Mouse (Mus musculus) hindbrain, postnatal 0 days (tissue): ENCODE results near the gene Armcx1. TPM values are rescaled to one million over a fixed set of nuclear protein-coding genes. Genes with fewer than 3 reads are reported as not detected.
A peak's percentile ranks its signal among the peaks of the same experiment; 100 is the strongest.

Experiments
- ATAC-seq: fragments of 200-750 bp; cut with Nextera tagmentation; 2 replicates; pipeline ENCODE4 v1.8.0; 2017; ENCODE audit warnings: mild to moderate bottlenecking, moderate TSS enrichment, moderate library complexity
- DNase-seq: peaks from one replicate; pipeline ENCODE4 v3.0.0-alpha.2; 2015; ENCODE audit warnings: low spot score
- H3K27ac ChIP-seq: fragments of 300-500 bp; sonication (generic); 2 replicates; pipeline ENCODE4 v1.5.1; 2014; ENCODE audit warnings: mild to moderate bottlenecking
- H3K27me3 ChIP-seq: fragments of 300-500 bp; sonication (generic); 2 replicates; pipeline ENCODE4 v1.6.1; 2014; ENCODE audit warnings: low read length, mixed read lengths; ENCODE audit not compliant: insufficient read depth
- H3K36me3 ChIP-seq: fragments of 300-500 bp; sonication (generic); 2 replicates; pipeline ENCODE4 v1.6.1; 2014; ENCODE audit warnings: low read length, mixed read lengths; ENCODE audit not compliant: insufficient read depth
- H3K4me1 ChIP-seq: fragments of 300-500 bp; sonication (generic); 2 replicates; pipeline ENCODE4 v1.6.1; 2014; ENCODE audit warnings: antibody characterized with exemption, low read length, mixed read lengths; ENCODE audit not compliant: insufficient read depth
- H3K4me2 ChIP-seq: fragments of 300-500 bp; sonication (generic); 2 replicates; pipeline ENCODE4 v1.6.1; 2014; ENCODE audit warnings: low read depth, mild to moderate bottlenecking, low read length, moderate library complexity, mixed read lengths
- H3K4me3 ChIP-seq: fragments of 300-500 bp; sonication (generic); 2 replicates; pipeline ENCODE4 v1.5.1; 2014; ENCODE audit warnings: low read length
- H3K9ac ChIP-seq: fragments of 300-500 bp; sonication (generic); replicated peaks from 2 replicates; pipeline ENCODE4 v1.6.1; 2014; ENCODE audit warnings: mild to moderate bottlenecking, low read length, moderate library complexity, mixed read lengths
- H3K9me3 ChIP-seq: fragments of 300-500 bp; sonication (generic); 2 replicates; pipeline ENCODE4 v1.6.1; 2016; ENCODE audit warnings: low read length, mixed read lengths
- CTCF ChIP-seq: IDR thresholded peaks from 2 replicates; pipeline ENCODE4 v1.5.1; 2016; ENCODE audit warnings: antibody characterized with exemption, control low read depth, low read depth
- WGBS: fragments of 180-500 bp; shearing (Covaris S2); extraction: QIAGEN DNeasy Blood & Tissue Kit; methylation state at CpG from one replicate; pipeline ENCODE4 v1.1.7; 2014; 5-methylcytosine and 5-hydroxymethylcytosine counted together
- polyA plus RNA-seq: library from polyadenylated mRNA; unstranded; fragments of >200 nt; fragmentation: Nextera tagmentation; extraction: Ambion mirVana; gene quantifications from 2 replicates; pipeline ENCODE4 v1.2.1, GENCODE M21; 2015
- total RNA-seq: library from RNA; depleted of rRNA; stranded (reverse); fragments of >200 nt; gene quantifications from 2 replicates; pipeline ENCODE4 v1.2.3, GENCODE M21; 2014

Gene Armcx1
- total and polyA plus RNA-seq, 2 experiments from 2014 or later: 29.9 to 67.1 TPM

GRCm38 (mm10) chrX:134739160-134739559 lies 21.4 kb downstream of the Armcx1 start:
- WGBS: 64% methylated on average over 4 of the region's 4 CpGs
- ATAC-seq (no peak), DNase-seq (no peak)
- no peak overlapping the region for H3K4me3 ChIP-seq
- H3K4me2 ChIP-seq: no peak overlapping the region
- no peaks in the 10 kb centered on the region for H3K36me3 ChIP-seq
- TF ChIP-seq CTCF: no peak
- no peak overlapping the region for H3K27ac ChIP-seq
- no peaks in the 10 kb centered on the region for H3K4me1 ChIP-seq
- H3K27me3 ChIP-seq: no peaks in the 10 kb centered on the region
- no peaks in the 10 kb centered on the region for H3K9me3 ChIP-seq
- H3K9ac ChIP-seq: no peak overlapping the region

- H3K36me3 ChIP-seq: no peaks in the 10 kb centered on the region
- H3K4me1 ChIP-seq: no peaks in the 10 kb centered on the region
- no peak overlapping the region for H3K27ac ChIP-seq
- H3K27me3 ChIP-seq: no peaks in the 10 kb centered on the region
- no peak for DNase-seq
- ATAC-seq: no peak
- TF ChIP-seq CTCF: no peak
- H3K9ac ChIP-seq: no peak overlapping the region
- H3K4me3 ChIP-seq: no peak overlapping the region
- H3K9me3 ChIP-seq: no peaks in the 10 kb centered on the region
- no peak overlapping the region for H3K4me2 ChIP-seq
- 71% methylated on average over 5 of the region's 5 CpGs for WGBS
Observed at GRCm38 (mm10) chrX:134741862-134742261, 24.1 kb downstream of the Armcx1 start.

DNA sequence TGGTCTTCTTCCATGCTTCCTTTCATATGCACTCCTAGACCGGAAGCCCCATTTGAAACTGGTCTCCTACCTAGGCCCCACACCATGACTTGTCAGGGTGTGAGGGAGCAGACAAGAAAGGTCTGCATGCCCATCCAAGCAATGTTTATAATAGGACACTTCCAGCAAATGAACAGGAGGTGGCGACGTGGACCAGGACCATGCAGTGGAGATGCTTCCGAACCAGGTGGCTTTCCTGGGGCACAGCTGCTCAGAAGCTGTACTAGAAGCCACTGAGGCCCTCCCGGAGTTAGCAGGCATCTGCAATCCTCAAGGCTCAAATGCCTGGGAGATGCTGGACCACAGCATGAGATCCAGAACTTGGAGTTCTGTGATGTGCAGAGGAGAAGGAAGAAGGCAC lies 28.7 kb downstream of the Armcx1 start:
- 37% methylated on average over 5 of the region's 5 CpGs for WGBS

GRCm38 (mm10) chrX:134750764-134751592 lies 33.2 kb downstream of the Armcx1 start, which contains the start of gene Armcx6:
Armcx6 (minus strand) TSS chrX:134751417.
- H3K27me3 ChIP-seq: no peaks in the 10 kb centered on the region
- H3K9me3 ChIP-seq: no peaks in the 10 kb centered on the region
- no peaks in the 10 kb centered on the region for H3K36me3 ChIP-seq
- H3K4me3 ChIP-seq: peak within 1 kb of the TSS; percentile 50
- peak within 1 kb of the TSS; percentile 62 for H3K4me2 ChIP-seq
- ATAC-seq (peak; percentile 94), DNase-seq (peak; percentile 87)
- H3K9ac ChIP-seq: peak within 1 kb of the TSS; percentile 59
- H3K27ac ChIP-seq: peak within 1 kb of the TSS; percentile 76
- peak; percentile 39 for TF ChIP-seq CTCF
- WGBS: 29% methylated on average over 36 of the region's 36 CpGs
- H3K4me1 ChIP-seq: no peaks in the 10 kb centered on the region; the same call in 1 of the 2 replicates

More for the DNA sequence above, 28.7 kb downstream of the Armcx1 start:
- peak; percentile 81 for TF ChIP-seq CTCF
- Histone ChIP-seq H3K27me3 (no peaks in the 10 kb centered on the region), H3K4me1 (no peaks in the 10 kb centered on the region; the same call in 1 of the 2 replicates), H3K36me3 (no peaks in the 10 kb centered on the region), H3K4me3 (no peak overlapping the region), H3K27ac (no peak overlapping the region), H3K9me3 (no peaks in the 10 kb centered on the region), H3K9ac (no peak overlapping the region), H3K4me2 (no peak overlapping the region)
- ATAC-seq (peak; percentile 70), DNase-seq (peak; percentile 71)

DNA sequence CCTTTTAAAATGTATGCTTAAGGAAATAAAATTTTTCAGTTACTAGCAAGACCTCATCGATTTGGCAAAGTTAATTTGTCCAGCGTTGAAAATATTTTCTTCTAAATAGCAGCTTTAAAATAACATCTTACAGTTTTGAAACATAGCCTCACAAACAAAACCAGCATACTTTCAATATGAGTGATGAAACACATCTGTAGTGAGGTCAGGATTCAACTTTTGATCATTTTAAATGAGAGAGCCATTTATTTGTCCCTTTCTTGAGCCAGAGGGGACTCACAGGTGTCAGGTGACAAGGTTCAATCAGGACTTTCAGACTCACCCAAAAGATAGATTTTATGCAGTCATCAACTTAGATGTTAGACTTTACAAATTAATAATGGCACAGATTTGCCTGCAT lies 34.1 kb downstream of the Armcx1 start:
- Histone ChIP-seq H3K4me1 (no peaks in the 10 kb centered on the region; the same call in 1 of the 2 replicates), H3K9me3 (no peaks in the 10 kb centered on the region), H3K4me3 (no peak overlapping the region), H3K27ac (no peak overlapping the region), H3K27me3 (no peaks in the 10 kb centered on the region), H3K9ac (no peak overlapping the region), H3K36me3 (no peaks in the 10 kb centered on the region), H3K4me2 (no peak overlapping the region)
- 63% methylated on average over 2 of the region's 2 CpGs for WGBS
- no peak for TF ChIP-seq CTCF
- no peak for ATAC-seq
- DNase-seq: no peak

- Histone ChIP-seq H3K27me3 (no peaks in the 10 kb centered on the region), H3K36me3 (no peaks in the 10 kb centered on the region), H3K4me3 (no peak overlapping the region), H3K4me1 (no peaks in the 10 kb centered on the region; the same call in 1 of the 2 replicates), H3K9ac (no peak overlapping the region), H3K27ac (no peak overlapping the region), H3K4me2 (no peak overlapping the region), H3K9me3 (no peaks in the 10 kb centered on the region)
- WGBS: 46% methylated on average over 4 of the region's 4 CpGs
- TF ChIP-seq CTCF: no peak
- ATAC-seq (no peak), DNase-seq (no peak)
Observed at GRCm38 (mm10) chrX:134752584-134752983, 34.8 kb downstream of the Armcx1 start.
